In the genomic region with DNA sequence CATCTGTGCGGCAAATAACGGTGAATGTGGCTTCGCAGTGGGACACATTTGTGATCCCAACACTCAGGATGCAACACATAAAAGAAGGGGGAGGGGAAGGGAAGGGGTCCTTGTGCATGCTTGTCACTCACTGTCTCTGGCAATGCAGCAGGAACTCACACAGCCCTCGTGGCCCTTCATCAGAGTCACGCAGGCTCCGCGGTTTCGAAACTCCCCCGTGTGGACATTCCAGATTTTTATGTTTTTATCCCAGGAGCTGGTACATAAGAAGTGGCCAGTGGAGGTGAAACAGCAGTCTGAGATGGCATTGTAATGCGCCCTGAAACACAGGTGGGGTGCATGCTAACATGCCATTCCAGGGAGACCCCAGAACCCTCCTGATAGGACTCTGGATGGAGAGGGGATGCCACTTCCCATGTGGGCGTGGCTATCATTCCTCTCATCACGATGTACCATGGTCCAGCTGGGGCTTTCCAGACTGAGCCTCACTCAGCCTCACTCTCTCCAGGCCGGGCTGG, we compare ENCODE assay signal across 8 mouse cellular contexts. TPM values are rescaled to one million over a fixed set of nuclear protein-coding genes. Genes with fewer than 3 reads are reported as not detected.
DNase-seq lines count a peak whose midpoint lies in the region; ATAC-seq and TF ChIP-seq lines count a peak whose summit lies in the region.

No protein-coding gene starts in this region.

- 5% methylated on average over 12 of the region's 13 CpGs for WGBS in embryonic facial prominence, embryonic 14.5 days

- no peak for TF ChIP-seq CTCF in ES-Bruce4 (IDR thresholded peaks at IDR 0.05; ENCODE audit: low read depth, low read length)

- peak; percentile 63 for ATAC-seq in embryonic facial prominence, embryonic 14.5 days (ENCODE audit: low read depth)
- ATAC-seq in hematopoietic stem cell, adult 5-6 weeks (replicated peaks in 1 of 2; ENCODE audit: insufficient read depth in 1 of 2, low FRiP score in 2 of 2, low TSS enrichment in 1 of 2, low read depth in 1 of 2, poor library complexity in 2 of 2, severe bottlenecking in 2 of 2), result peak; percentile 49 to 76; a peak in 2 of 4 replicates
- no peak for ATAC-seq in megakaryocyte-erythroid progenitor cell, adult 5-6 weeks (replicated peaks; ENCODE audit: low FRiP score, low TSS enrichment, poor library complexity, severe bottlenecking)

- no peaks in the 10 kb centered on the region for H3K4me1 ChIP-seq in ES-Bruce4 (ENCODE audit: control insufficient read depth, insufficient read depth, low read length)
- H3K4me1 ChIP-seq in embryonic facial prominence, embryonic 14.5 days (ENCODE audit: control insufficient read depth, insufficient read depth, low read length), result 0 out of 2 replicates have a peak, but pooled peaks cover 3% of the 10 kb centered on the region

- H3K27me3 ChIP-seq in ES-Bruce4 (ENCODE audit: control insufficient read depth, insufficient read depth, low read length, poor library complexity, severe bottlenecking), result no peaks in the 10 kb centered on the region
- H3K27me3 ChIP-seq in embryonic facial prominence, embryonic 14.5 days (replicated peaks; ENCODE audit: control insufficient read depth, insufficient read depth, low read length), result no peaks in the 10 kb centered on the region

- no peak for TF ChIP-seq POLR2A in ES-Bruce4 (IDR thresholded peaks at IDR 0.05; ENCODE audit: insufficient read depth, low read length)

- H3K27ac ChIP-seq in ES-Bruce4 (ENCODE audit: insufficient read depth, low read length), result no peak overlapping the region
- no peak overlapping the region for H3K27ac ChIP-seq in embryonic facial prominence, embryonic 14.5 days (replicated peaks; ENCODE audit: low read depth, low read length)

- no peak for TF ChIP-seq EP300 in ES-Bruce4 (IDR thresholded peaks at IDR 0.05; ENCODE audit: insufficient read depth, low read depth, low read length)

- peak overlapping the region; percentile 32 for H3K4me3 ChIP-seq in ES-Bruce4 (ENCODE audit: low read depth, low read length)
- H3K4me3 ChIP-seq in embryonic facial prominence, embryonic 14.5 days (ENCODE audit: low read depth, low read length), result peak overlapping the region; percentile 7

- H3K9me3 ChIP-seq in ES-Bruce4 (replicated peaks; ENCODE audit: control insufficient read depth, insufficient read depth, low read length, poor library complexity, severe bottlenecking), result no peaks in the 10 kb centered on the region
- no peaks in the 10 kb centered on the region for H3K9me3 ChIP-seq in embryonic facial prominence, embryonic 14.5 days (ENCODE audit: control insufficient read depth, low read length)

- H3K36me3 ChIP-seq in ES-Bruce4 (ENCODE audit: control insufficient read depth, insufficient read depth, low read length, poor library complexity, severe bottlenecking), result no peaks in the 10 kb centered on the region
- H3K36me3 ChIP-seq in embryonic facial prominence, embryonic 14.5 days (ENCODE audit: control insufficient read depth, insufficient read depth, low read length), result no peaks in the 10 kb centered on the region

- H3K4me2 ChIP-seq in embryonic facial prominence, embryonic 14.5 days (ENCODE audit: low read depth, low read length), result peak overlapping the region; percentile 44

- peak; percentile 37 for DNase-seq in adrenal gland, postnatal 25 days
- peak; percentile 53 for DNase-seq in embryonic facial prominence, embryonic 14.5 days (ENCODE audit: low spot score)
- DNase-seq in layer of hippocampus, postnatal 36 days, result peak; percentile 33 to 43
- DNase-seq in mesoderm, embryonic 11.5 days (ENCODE audit: low read depth, low spot score), result peak; percentile 67
- DNase-seq in gastrocnemius, postnatal 4 days (ENCODE audit: low spot score in 2 of 2), result no peak

- no peak overlapping the region for H3K9ac ChIP-seq in ES-Bruce4 (ENCODE audit: low read depth, poor library complexity, severe bottlenecking)
- H3K9ac ChIP-seq in embryonic facial prominence, embryonic 14.5 days (ENCODE audit: low read depth, low read length), result peak overlapping the region; percentile 3; the same call in 1 of the 2 replicates

RNA-seq across cellular contexts. Expression of a gene that starts 36.8 kb away (rescaled TPM):
- 3.2 and 3.6 TPM in 2 replicates for polyA plus RNA-seq in ES-Bruce4 (2011; ENCODE audit: insufficient read depth, insufficient read length, low read depth, missing spikeins)
- total RNA-seq in adrenal gland, postnatal 25 days (2021), result 15.7 and 20.2 TPM in 2 replicates
- 10.8 and 11.0 TPM in 2 replicates for polyA plus RNA-seq in embryonic facial prominence, embryonic 14.5 days (2014; fragmentation: Nextera tagmentation; extraction: Ambion mirVana)
- not detected in 2 replicates for total RNA-seq in hematopoietic stem cell, adult 5-6 weeks (2017)
- 10 to 100 TPM; 72.8 to 73.5 TPM for total RNA-seq in layer of hippocampus, postnatal 36 days (2021)
- not detected in 2 replicates for total RNA-seq in megakaryocyte-erythroid progenitor cell, adult 5-6 weeks (2014; fragmentation: Nextera tagmentation)
- not detected in 2 replicates for total RNA-seq in megakaryocyte-erythroid progenitor cell, adult 5-6 weeks (2017)
- 10 to 100 TPM; 14.2 to 15.6 TPM for total RNA-seq in gastrocnemius, postnatal 4 days (2021)

Comparison
In these comparisons a context has a peak if more than half of its experiments do, and no peak if none do; other contexts are left out.
1. DNase-seq: peak in adrenal gland, postnatal 25 days (single experiment), embryonic facial prominence, embryonic 14.5 days (single experiment), layer of hippocampus, postnatal 36 days (2 of 2) and mesoderm, embryonic 11.5 days (single experiment); none in gastrocnemius, postnatal 4 days (0 of 2).
2. RNA of a gene that starts 36.8 kb away (total RNA-seq): 72.8 to 73.5 TPM in layer of hippocampus, postnatal 36 days, 15.7 to 20.2 TPM in adrenal gland, postnatal 25 days and 14.2 to 15.6 TPM in gastrocnemius, postnatal 4 days; not detected in hematopoietic stem cell, adult 5-6 weeks and not detected in megakaryocyte-erythroid progenitor cell, adult 5-6 weeks; every median in the first group is over 10 times any median in the second.